Mouse (Mus musculus): ENCODE results near the gene Lrp6.

Lrp6 gene

GRCm38 (mm10) chr6:134575288-134575741 lies 8.6 kb upstream of the Lrp6 start:
- in situ Hi-C loops (cut with MboI, MseI): no loop called here

- in situ Hi-C loops (cut with MboI, MseI): no loop called here
Observed at GRCm38 (mm10) chr6:134567986-134568556, 1.3 kb upstream of the Lrp6 start.

- in situ Hi-C loops (cut with MboI, MseI): no loop called here
Observed at GRCm38 (mm10) chr6:134566248-134566817, 432 bp downstream of the Lrp6 start.

GRCm38 (mm10) chr6:134565606-134566247 lies 1.0 kb downstream of the Lrp6 start:
- in situ Hi-C loops (cut with MboI, MseI): no loop called here

GRCm38 (mm10) chr6:134564539-134564938 lies 2.2 kb downstream of the Lrp6 start:
- in situ Hi-C loops (cut with MboI, MseI): no loop called here

GRCm38 (mm10) chr6:134559635-134560034 lies 7.1 kb downstream of the Lrp6 start:
- in situ Hi-C loops (cut with MboI, MseI): no loop called here

GRCm38 (mm10) chr6:134558546-134559129 lies 8.1 kb downstream of the Lrp6 start:
- in situ Hi-C loops (cut with MboI, MseI): no loop called here

GRCm38 (mm10) chr6:134557043-134557442 lies 9.7 kb downstream of the Lrp6 start:
- in situ Hi-C loops (cut with MboI, MseI): no loop called here

- in situ Hi-C loops (cut with MboI, MseI): no loop called here
Observed at GRCm38 (mm10) chr6:134556185-134556950, 10.4 kb downstream of the Lrp6 start.

GRCm38 (mm10) chr6:134555178-134555577 lies 11.6 kb downstream of the Lrp6 start:
- in situ Hi-C loops (cut with MboI, MseI): no loop called here

GRCm38 (mm10) chr6:134554230-134554629 lies 12.5 kb downstream of the Lrp6 start:
- in situ Hi-C loops (cut with MboI, MseI): no loop called here

GRCm38 (mm10) chr6:134551007-134551406 lies 15.8 kb downstream of the Lrp6 start:
- in situ Hi-C loops (cut with MboI, MseI): no loop called here

GRCm38 (mm10) chr6:134550396-134550795 lies 16.4 kb downstream of the Lrp6 start:
- in situ Hi-C loops (cut with MboI, MseI): no loop called here

GRCm38 (mm10) chr6:134544843-134545242 lies 21.9 kb downstream of the Lrp6 start:
- in situ Hi-C loops (cut with MboI, MseI): loop anchor here (25.0 kb wide), 1 partner anchor 1692 kb away; no protein-coding TSS in a partner anchor

GRCm38 (mm10) chr6:134544093-134544492 lies 22.7 kb downstream of the Lrp6 start:
- in situ Hi-C loops (cut with MboI, MseI): loop anchor here (25.0 kb wide), 1 partner anchor 1693 kb away; no protein-coding TSS in a partner anchor

GRCm38 (mm10) chr6:134543607-134544006 lies 23.2 kb downstream of the Lrp6 start:
- in situ Hi-C loops (cut with MboI, MseI): loop anchor here (25.0 kb wide), 1 partner anchor 1694 kb away; no protein-coding TSS in a partner anchor

GRCm38 (mm10) chr6:134542374-134542773 lies 24.4 kb downstream of the Lrp6 start:
- in situ Hi-C loops (cut with MboI, MseI): loop anchor here (25.0 kb wide), 1 partner anchor 1695 kb away; no protein-coding TSS in a partner anchor

GRCm38 (mm10) chr6:134540161-134540560 lies 26.6 kb downstream of the Lrp6 start:
- in situ Hi-C loops (cut with MboI, MseI): loop anchor here (25.0 kb wide), 1 partner anchor 1697 kb away; no protein-coding TSS in a partner anchor

GRCm38 (mm10) chr6:134539459-134539858 lies 27.3 kb downstream of the Lrp6 start:
- in situ Hi-C loops (cut with MboI, MseI): loop anchor here (25.0 kb wide), 1 partner anchor 1698 kb away; no protein-coding TSS in a partner anchor

- in situ Hi-C loops (cut with MboI, MseI): loop anchor here (25.0 kb wide), 1 partner anchor 1698 kb away; no protein-coding TSS in a partner anchor
Observed at GRCm38 (mm10) chr6:134538805-134539204, 28.0 kb downstream of the Lrp6 start.

GRCm38 (mm10) chr6:134537461-134538117 lies 29.2 kb downstream of the Lrp6 start:
- in situ Hi-C loops (cut with MboI, MseI): loop anchor here (25.0 kb wide), 1 partner anchor 1700 kb away; no protein-coding TSS in a partner anchor

All from T-helper 2 cell (primary cell).